Mouse (Mus musculus): Measurements from ENCODE around the gene Popdc3.
"Not testable (repeated sequence)": the region's sequence is repeated elsewhere in the genome, so short reads cannot be mapped to it uniquely, and the experiment has no call there.

Gene Popdc3

DNA sequence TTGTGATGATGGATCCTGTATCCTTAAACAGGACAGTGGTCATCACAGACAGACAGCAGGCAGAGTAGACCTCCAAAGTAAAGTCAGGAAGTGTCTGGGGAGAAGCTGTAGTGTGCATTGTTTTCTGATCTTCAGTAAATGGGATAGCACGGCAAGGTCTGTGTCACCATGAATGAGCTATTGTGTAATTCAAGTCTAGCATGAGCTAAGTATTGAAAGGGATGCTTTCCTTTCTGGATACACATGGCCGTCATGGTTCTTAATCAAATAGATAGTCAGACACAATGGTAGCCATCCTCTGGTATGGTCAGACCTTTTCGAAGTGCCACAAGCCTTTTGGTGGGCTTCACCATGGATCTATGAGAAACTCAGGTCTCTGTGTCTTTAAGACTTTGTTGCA, 142.4 kb downstream of the Popdc3 start:
- DNase-seq, result no peak

DNA sequence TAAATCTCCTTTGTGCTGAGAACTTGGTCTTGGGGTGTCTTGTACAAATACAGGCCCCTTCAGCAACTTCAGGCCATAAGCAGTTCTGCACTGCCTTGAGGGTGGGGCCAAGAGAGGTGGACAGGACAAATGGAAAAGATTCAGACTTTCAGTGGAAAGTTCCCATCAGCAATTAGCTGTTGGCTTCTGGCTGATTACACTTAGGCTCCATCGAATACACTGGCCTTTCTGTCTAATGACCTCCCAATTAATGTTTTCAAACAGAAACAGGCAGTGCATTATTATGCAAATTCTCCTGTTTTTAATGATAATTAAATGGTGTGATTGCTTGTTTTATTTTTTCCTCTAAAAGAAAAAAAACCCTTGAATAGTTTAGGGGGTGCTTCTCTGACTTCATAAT, 146.3 kb downstream of the Popdc3 start:
- no peak for DNase-seq

DNA sequence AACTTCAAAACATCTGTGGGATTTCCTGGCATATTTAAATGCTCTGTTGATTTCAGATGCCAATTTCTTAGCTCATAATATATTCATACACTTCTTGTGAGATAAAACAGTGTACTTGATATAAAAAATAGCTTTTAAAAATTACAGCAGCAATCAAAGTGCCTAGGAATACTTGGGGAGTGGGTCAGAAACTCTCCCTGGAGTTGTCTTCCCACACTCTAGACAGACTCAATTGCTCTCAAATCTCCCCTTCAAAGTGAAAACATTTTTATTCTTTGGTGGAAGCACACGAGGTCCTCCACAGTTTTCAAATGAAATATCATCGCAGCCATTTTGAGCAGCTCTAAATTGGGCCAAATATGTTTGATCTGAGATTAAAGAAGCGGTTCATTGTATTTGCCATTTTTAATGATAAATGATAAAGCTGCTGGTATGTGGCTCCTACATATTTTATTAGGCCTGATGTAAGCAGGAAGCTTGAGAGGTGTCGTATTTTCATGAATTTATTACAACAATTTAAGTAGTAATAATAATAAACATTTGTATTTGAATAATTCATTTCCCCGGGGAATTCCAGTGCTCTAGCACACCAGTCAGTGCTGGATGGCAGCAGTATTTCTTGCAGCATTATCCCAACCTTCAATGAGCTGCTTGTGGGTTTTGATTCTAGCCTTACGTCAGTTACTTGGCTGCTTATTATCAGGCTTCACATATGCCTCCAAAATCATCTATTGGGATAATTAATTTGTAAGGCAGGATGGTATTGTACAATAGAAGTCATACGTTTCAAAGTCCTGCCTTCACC, 150.5 kb downstream of the Popdc3 start:
- DNase-seq, result no peak

DNA sequence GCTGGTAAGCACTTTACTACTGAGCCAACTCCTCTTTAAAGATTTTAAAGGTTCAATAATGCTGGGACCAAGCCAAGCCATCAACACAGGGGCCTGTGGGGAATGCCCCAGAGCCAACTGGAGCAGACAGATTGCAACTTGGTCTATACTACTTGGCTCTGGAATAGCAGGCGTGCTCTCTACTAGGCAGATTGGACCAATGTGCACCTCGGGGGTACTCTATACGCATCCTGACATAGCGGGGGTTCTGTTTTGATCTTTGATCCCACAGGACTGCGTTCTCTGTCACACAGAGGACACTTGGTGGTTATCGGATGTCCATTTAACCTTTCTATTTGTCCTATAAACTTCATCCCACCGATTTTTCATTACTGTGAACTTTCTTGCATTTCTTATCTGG, 157.0 kb downstream of the Popdc3 start:
- no peak for DNase-seq

DNA sequence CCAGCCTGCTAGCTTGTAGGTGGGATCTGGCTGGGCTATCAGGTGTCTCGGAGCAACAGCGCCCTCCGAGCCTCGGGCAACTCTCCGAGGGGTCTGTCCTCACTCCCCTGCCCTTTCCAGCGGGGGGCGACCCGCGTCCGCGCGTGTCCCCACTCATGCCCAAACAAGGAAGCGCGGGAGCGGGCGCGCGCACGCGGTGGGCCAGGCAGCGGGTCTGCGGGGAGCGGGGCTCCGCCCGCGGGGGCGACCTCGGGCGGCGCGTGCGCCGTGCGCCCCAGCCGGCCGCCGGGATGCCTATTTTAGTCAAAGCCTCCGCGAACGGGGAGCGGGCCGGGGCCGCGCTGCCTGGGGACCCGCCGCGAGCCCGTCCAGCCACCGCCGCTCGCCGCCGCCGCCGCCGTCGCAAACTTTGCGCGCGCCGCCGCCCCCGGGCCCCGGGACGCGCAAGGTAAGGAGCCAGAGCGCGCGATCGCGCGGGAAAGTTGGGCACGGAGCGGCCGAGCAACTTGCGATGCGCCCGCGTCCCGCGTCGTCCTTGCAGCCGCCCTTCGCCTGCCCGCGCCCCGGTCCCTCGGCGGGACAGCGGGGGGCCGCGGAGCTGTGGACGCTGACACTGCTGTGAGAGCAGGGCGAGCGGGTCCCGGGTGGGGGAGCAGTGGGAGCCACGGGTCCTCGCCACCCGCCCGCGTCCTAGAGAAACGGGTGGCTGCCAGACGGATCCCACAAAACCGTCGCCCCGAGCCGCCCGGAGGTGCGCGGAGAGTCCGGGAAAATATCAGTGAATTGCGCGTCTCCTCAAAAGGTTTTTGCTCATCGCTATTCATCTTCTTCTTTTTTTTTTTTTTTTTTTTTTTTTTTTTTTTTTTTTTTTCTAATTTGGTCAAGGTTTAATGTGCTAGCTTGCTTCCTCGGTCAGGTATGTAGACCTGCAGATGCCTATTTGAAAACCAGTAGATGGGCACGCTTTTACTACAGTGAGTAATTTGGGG, 157.8 kb downstream of the Popdc3 start, which contains the start of gene Bves:
Gene Bves (plus strand): TSS at position 339 of the 989 bp plus-strand sequence.
- peak; percentile 13 to 56 for DNase-seq

DNA sequence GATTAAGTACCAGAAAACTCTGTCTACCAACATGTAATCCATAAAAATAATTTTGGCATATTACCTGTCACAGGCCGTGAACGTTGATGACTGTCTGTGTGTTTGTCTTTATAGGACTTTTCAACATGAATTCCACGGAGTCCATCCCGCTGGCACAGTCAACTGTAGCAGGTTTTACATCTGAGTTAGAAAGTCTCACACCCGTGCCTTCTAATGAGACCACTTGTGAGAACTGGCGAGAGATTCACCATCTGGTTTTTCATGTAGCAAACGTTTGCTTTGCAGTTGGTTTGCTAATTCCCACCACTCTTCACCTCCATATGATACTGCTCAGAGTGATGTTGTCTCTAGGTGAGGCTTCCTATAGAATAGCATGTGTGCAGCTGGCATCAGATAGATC, 161.2 kb downstream of the Popdc3 start:
- DNase-seq, result no peak

DNA sequence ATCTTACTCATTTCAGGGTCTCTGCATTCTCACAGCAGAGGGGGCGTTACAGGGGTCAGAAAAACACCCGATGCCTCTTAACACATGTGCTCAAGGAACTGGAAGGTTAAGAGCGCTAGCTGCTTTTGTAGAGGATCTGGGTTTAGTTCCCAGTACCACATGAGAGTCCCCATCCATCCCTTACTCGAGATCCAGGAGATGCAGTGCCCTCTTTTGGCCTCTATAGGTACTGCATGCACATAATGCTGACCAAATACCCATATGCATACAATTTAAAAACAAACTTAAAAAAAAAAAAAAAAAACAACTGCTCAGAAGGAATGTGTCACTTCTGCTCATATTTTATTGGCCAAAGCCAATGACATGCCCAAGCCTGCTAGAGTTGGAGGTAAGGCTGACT, 166.5 kb downstream of the Popdc3 start:
- no peak for DNase-seq

DNA sequence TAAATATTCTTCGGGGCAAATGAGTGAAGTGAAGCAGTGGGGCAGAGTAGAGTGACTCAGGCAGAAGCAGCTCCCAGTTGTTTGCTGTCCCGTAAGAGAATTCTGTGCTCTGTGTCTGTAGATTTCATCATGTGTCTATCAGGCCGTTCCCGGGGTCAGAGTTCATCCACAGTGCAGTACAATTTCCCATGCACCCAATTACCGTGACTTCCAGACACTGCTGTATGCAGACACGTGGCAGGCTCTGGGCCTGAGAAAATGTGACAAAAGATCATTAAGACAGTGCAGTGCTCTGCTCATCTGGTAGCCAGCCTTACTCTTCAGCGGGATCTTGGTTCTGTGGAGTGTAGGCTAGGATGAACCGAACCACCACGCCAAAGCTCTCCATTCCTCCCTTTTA, 167.3 kb downstream of the Popdc3 start:
- DNase-seq, result no peak

DNA sequence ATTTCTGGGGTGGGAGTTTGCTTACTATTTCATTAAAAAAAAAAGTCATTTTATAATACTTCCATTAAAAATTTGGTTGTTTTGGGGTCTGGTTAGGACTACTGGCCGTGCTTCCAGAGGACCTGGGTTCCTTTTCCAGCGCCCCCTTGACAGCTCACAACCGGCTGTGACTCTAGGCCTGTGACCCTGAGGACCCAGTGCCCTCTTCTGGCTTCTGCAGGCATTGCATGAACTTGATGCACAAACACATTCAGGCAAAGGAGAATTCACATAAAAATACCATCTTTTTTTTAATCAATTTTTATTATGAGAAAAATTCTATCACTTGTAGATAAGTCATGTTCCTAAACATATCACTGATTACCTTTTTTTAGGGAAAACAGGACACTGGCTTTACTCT, 170.2 kb downstream of the Popdc3 start:
- DNase-seq, result not testable (repeated sequence)

DNA sequence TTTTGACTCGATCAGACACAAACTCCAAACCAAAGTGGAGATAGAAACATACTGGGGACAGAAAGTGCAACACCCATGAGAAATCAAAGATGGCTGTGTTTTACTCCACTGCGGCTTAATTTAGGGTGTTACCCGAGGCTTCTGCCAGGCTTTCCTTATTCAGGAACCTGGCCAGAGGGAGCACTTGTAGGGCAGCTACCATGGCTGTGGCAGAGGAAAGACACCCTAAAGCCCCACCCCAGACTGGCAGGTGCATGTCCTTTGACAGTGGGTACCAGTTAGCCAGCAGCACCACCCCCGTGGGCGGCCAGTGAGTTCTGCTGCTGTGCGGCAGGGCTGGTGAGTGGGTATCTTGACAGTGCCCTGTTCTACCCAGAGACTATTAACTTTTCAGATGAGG, 178.2 kb downstream of the Popdc3 start:
- DNase-seq, result no peak

DNA sequence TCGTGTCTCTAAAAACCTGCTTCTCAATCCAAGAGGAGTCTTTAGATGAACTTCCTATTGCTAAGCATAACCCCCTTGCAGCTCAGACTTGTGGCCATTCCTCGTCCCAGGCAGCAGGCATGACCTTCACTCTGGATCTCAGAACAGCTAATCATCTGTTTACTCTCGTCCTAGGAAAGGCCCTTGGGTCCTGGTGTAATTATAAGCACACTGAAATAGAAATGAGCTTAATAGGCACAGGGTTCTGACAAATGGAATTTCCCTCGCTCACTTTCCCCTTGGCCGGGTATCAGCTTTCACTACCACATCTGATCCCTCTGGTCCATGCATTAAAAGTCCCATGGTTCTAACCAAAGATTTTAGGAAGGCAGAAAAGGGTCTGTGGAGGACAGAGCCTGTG, 185.5 kb downstream of the Popdc3 start:
- no peak for DNase-seq

DNA sequence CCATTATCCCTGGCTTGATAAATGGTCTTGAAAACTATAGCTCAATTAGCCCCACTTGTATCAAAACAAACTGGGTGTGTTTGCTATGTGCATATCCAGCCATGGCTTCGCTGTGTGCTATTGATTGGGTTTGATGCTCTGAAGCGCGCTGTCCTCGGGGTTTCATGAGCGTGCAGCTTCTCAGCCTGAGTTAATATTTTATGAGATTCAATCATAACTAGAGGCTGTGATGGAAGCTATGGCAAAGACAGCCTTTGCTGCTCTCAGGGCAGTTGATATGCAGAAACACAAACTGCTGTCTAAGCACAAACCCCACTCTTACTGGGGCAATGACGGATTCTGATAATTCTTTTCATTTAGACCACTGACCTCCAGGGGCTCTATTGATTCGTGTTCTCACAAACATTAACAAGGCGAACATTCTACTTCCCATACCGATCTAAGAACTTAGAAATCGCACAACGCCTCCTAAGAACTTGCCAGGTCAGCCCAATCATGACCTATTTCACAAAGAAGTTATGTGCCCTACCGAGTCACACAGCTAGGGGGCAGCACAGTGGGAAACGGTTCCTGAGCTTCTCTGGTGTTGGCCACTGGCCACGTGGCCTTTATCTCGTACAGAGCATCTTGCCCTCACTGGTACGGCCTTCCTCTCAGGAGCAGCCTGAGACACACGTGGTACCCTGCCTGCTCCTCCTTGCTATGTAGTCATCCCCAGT, 189.2 kb downstream of the Popdc3 start:
- DNase-seq, result no peak

Measured in lung, postnatal 4 days (tissue).